Mouse (Mus musculus) lung, postnatal 0 days (tissue): Measurements from ENCODE around the gene Psg22.
"Not testable (repeated sequence)": the region's sequence is repeated elsewhere in the genome, so short reads cannot be mapped to it uniquely, and the experiment has no call there.

Experiments used
- CTCF ChIP-seq: IDR thresholded peaks from 2 replicates; pipeline ENCODE4 v1.5.1; 2016; ENCODE audit warnings: antibody characterized with exemption, mild to moderate bottlenecking
- EP300 ChIP-seq: IDR thresholded peaks from 2 replicates; pipeline ENCODE4 v1.6.1; 2016; ENCODE audit warnings: antibody characterized with exemption, mild to moderate bottlenecking, control low read depth

DNA sequence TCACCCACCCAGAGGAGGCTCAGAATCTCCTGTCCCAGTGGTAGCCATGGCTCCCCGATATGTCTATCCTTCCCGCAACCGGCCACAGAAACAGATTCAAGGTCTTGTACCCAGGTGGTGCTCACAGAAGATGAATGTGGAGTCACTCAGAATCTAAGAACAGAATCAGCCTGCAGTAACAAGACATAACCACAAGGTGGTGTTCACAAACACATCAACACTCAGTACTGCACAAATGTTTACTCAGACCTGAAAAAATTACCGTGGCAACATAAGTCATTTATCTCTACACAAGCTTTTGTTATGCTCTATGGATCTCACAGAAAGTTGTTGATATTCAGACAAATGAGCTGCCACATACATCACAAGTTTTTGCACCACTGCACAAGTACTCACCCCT, 7.6 kb upstream of the Psg22 start:
- peak; percentile 61 for TF ChIP-seq CTCF
- not testable (repeated sequence) for TF ChIP-seq EP300
